Mouse (Mus musculus): ENCODE results near the gene Gm20388. TPM values are rescaled to one million over a fixed set of nuclear protein-coding genes. Genes with fewer than 3 reads are reported as not detected.

The Gm20388 gene
- polyA plus RNA-seq, 1 experiment: 23.9 TPM

GRCm38 (mm10) chr8:120300601-120301141 is 390.0 kb downstream of the Gm20388 start:
- no peak overlapping the region for H3K4me3 ChIP-seq (ENCODE audit: insufficient read depth, low read length)
- 0 out of 2 replicates have a peak, but pooled peaks have one; percentile 18 for TF ChIP-seq POLR2A (IDR thresholded peaks at IDR 0.05; ENCODE audit: extremely low read depth, insufficient read depth, low read length)
- TF ChIP-seq CTCF (IDR thresholded peaks at IDR 0.05; ENCODE audit: extremely low read depth, insufficient read depth, low read length): peak; percentile 86
- H3K27ac ChIP-seq (ENCODE audit: insufficient read depth, low read length): peak overlapping the region; percentile 50; the same call in 1 of the 2 replicates
- peaks cover 16% of the 10 kb centered on the region for H3K4me1 ChIP-seq (ENCODE audit: control insufficient read depth, insufficient read depth, low read length)

DNA sequence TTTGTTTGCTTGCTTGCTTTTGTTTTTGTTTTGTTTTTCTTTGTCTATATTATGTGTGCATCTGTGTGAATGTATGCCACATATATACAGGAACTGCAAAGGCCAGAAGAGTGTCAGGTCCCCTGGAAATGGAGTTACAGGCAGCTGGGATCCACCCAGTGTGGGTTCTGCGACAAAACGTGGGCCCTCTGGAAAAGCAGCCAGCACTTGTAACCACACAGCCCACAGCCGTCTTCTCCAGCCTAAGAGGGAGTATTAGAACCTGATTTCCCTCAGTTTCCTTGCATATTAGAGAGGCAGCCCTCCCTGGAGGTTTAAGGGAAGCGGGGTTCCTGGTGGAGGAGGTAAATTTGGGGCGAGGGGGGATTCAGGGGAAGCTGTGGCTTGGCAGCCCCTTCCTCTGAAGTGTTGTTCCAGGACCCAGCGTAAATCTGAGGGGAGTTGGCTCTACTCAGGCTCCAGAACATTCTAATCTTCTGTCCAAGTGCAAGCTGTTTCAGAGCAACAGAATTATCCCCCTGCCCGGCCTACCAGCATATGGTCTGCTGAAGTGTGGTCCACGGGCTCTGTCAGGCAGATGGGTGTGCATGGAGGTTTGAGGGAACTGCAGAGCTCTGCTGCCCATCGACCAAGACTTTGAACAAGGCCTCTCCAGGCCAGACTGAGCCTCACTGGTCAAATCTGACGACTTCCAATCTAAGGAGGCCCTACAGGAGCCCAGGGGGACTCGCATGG is 392.5 kb downstream of the Gm20388 start:
- Histone ChIP-seq H3K27ac (ENCODE audit: insufficient read depth, low read length) (peak overlapping the region; percentile 37; the same call in 1 of the 2 replicates), H3K4me1 (ENCODE audit: control insufficient read depth, insufficient read depth, low read length) (peaks cover 17% of the 10 kb centered on the region), H3K4me3 (ENCODE audit: insufficient read depth, low read length) (no peak overlapping the region)
- TF ChIP-seq POLR2A (IDR thresholded peaks at IDR 0.05; ENCODE audit: extremely low read depth, insufficient read depth, low read length) (no peak), CTCF (IDR thresholded peaks at IDR 0.05; ENCODE audit: extremely low read depth, insufficient read depth, low read length) (no peak)

- H3K4me1 ChIP-seq (ENCODE audit: control insufficient read depth, insufficient read depth, low read length): peaks cover 17% of the 10 kb centered on the region
- no peak overlapping the region for H3K4me3 ChIP-seq (ENCODE audit: insufficient read depth, low read length)
- no peak for TF ChIP-seq CTCF (IDR thresholded peaks at IDR 0.05; ENCODE audit: extremely low read depth, insufficient read depth, low read length)
- H3K27ac ChIP-seq (ENCODE audit: insufficient read depth, low read length): 0 out of 2 replicates have a peak overlapping the region, but pooled peaks have one; percentile 45
These were observed 393.5 kb downstream of the Gm20388 start for GRCm38 (mm10) chr8:120304097-120304496.

DNA sequence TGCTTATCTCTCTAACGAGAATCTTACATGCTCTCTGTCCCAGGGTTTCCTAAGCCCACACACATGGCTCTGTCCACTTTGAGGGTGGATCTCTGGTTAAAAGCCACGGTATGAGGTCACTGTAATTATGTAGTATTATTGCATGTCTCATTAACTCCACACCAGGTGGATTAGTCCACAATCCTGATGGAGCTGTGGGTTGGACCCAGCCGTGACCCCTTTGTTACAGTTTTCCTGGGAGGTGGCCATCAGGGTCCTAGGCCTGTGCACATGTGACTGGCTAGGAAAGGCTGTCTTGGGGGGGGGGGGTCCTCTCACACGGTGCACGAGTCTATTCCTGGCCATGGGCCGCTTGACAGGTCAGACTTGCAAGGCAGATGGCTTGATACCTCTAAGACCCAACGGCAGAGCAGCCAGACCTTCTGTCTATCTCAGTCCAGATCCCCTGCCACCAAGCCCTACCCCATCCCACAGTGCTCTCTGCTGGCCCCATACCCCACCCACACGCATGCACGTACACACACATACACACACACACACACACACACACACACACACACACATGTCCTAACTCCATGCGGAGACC is 395.3 kb downstream of the Gm20388 start:
- Histone ChIP-seq H3K4me3 (ENCODE audit: insufficient read depth, low read length) (no peak overlapping the region), H3K4me1 (ENCODE audit: control insufficient read depth, insufficient read depth, low read length) (peaks cover 13% of the 10 kb centered on the region), H3K27ac (ENCODE audit: insufficient read depth, low read length) (no peak overlapping the region)
- TF ChIP-seq POLR2A (IDR thresholded peaks at IDR 0.05; ENCODE audit: extremely low read depth, insufficient read depth, low read length) (no peak), CTCF (IDR thresholded peaks at IDR 0.05; ENCODE audit: extremely low read depth, insufficient read depth, low read length) (no peak)

DNA sequence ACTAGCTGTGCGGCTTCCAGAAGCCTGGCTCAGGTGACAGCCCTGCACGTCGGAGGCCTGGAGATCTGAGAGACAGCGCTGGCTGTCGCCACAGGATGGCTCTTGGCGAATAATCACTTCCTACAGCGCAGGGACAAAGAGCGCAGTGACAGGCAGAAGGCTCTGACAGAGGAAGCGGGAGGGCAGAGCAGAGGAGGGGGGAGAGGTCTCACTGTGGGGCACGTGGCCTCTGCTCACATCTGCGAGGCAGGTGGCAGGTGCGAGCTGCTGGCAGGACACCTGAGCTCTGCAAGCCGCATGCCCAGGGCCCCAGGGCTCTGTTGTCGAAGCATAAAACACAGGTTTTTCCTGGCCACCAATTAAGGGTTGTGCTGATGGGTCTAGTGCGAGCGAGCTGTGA is 396.5 kb downstream of the Gm20388 start:
- TF ChIP-seq CTCF (IDR thresholded peaks at IDR 0.05; ENCODE audit: extremely low read depth, insufficient read depth, low read length) (no peak), POLR2A (IDR thresholded peaks at IDR 0.05; ENCODE audit: extremely low read depth, insufficient read depth, low read length) (no peak)
- Histone ChIP-seq H3K4me3 (ENCODE audit: insufficient read depth, low read length) (no peak overlapping the region), H3K27ac (ENCODE audit: insufficient read depth, low read length) (peak overlapping the region; percentile 71; the same call in 1 of the 2 replicates), H3K4me1 (ENCODE audit: control insufficient read depth, insufficient read depth, low read length) (peaks cover 11% of the 10 kb centered on the region)

GRCm38 (mm10) chr8:120307528-120307927 is 396.9 kb downstream of the Gm20388 start:
- Histone ChIP-seq H3K4me3 (ENCODE audit: insufficient read depth, low read length) (no peak overlapping the region), H3K27ac (ENCODE audit: insufficient read depth, low read length) (0 out of 2 replicates have a peak overlapping the region, but pooled peaks have one; percentile 71), H3K4me1 (ENCODE audit: control insufficient read depth, insufficient read depth, low read length) (peaks cover 11% of the 10 kb centered on the region)
- no peak for TF ChIP-seq CTCF (IDR thresholded peaks at IDR 0.05; ENCODE audit: extremely low read depth, insufficient read depth, low read length)
- no peak for TF ChIP-seq POLR2A (IDR thresholded peaks at IDR 0.05; ENCODE audit: extremely low read depth, insufficient read depth, low read length)

GRCm38 (mm10) chr8:120308131-120308530 is 397.5 kb downstream of the Gm20388 start:
- no peak overlapping the region for H3K4me3 ChIP-seq (ENCODE audit: insufficient read depth, low read length)
- TF ChIP-seq CTCF (IDR thresholded peaks at IDR 0.05; ENCODE audit: extremely low read depth, insufficient read depth, low read length): no peak
- TF ChIP-seq POLR2A (IDR thresholded peaks at IDR 0.05; ENCODE audit: extremely low read depth, insufficient read depth, low read length): no peak
- no peak overlapping the region for H3K27ac ChIP-seq (ENCODE audit: insufficient read depth, low read length)
- peaks cover 10% of the 10 kb centered on the region for H3K4me1 ChIP-seq (ENCODE audit: control insufficient read depth, insufficient read depth, low read length)

- TF ChIP-seq CTCF (IDR thresholded peaks at IDR 0.05; ENCODE audit: extremely low read depth, insufficient read depth, low read length) (no peak), POLR2A (IDR thresholded peaks at IDR 0.05; ENCODE audit: extremely low read depth, insufficient read depth, low read length) (no peak)
- Histone ChIP-seq H3K4me1 (ENCODE audit: control insufficient read depth, insufficient read depth, low read length) (peaks cover 7% of the 10 kb centered on the region), H3K4me3 (ENCODE audit: insufficient read depth, low read length) (no peak overlapping the region), H3K27ac (ENCODE audit: insufficient read depth, low read length) (no peak overlapping the region)
These were observed 397.9 kb downstream of the Gm20388 start for GRCm38 (mm10) chr8:120308553-120308952.

DNA sequence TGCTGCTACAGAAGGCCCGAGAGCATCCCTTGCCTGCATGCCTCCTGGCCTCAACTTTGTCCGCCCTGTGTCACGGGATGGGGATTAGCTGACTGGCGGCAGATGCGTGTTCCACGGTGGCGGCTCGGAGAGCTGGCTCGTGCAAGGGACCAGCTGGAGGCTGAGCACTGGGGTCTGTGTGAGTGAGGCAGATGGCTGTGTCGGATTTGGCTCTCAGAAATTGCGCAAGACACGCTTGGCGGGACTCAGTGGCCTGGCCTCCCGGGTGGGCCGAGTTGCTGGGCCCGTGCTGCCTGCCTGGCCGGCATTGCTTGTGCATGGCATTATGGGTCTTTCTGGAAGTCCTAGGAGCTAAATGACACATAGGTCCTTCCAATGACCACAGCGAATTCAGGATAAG is 398.7 kb downstream of the Gm20388 start:
- Histone ChIP-seq H3K4me3 (ENCODE audit: insufficient read depth, low read length) (no peak overlapping the region), H3K4me1 (ENCODE audit: control insufficient read depth, insufficient read depth, low read length) (peaks cover 5% of the 10 kb centered on the region; the same call in 1 of the 2 replicates), H3K27ac (ENCODE audit: insufficient read depth, low read length) (no peak overlapping the region)
- no peak for TF ChIP-seq CTCF (IDR thresholded peaks at IDR 0.05; ENCODE audit: extremely low read depth, insufficient read depth, low read length)
- TF ChIP-seq POLR2A (IDR thresholded peaks at IDR 0.05; ENCODE audit: extremely low read depth, insufficient read depth, low read length): no peak

Data from cortical plate, adult 2 months (tissue).